Mouse (Mus musculus) ES-E14 (cell line): Measurements from ENCODE around the gene Muc5b.

Source experiments
- CHD2 ChIP-seq: IDR thresholded peaks from 2 replicates; pipeline ENCODE4 v1.6.1; 2014; ENCODE audit warnings: mild to moderate bottlenecking, low read depth, low read length, inconsistent platforms
- HCFC1 ChIP-seq: IDR thresholded peaks from 2 replicates; pipeline ENCODE4 v1.6.1; 2012; ENCODE audit warnings: low read length, inconsistent platforms, borderline replicate concordance; ENCODE audit not compliant: insufficient read depth
- MAFK ChIP-seq: IDR thresholded peaks from 2 replicates; pipeline ENCODE4 v1.6.1; 2014; ENCODE audit warnings: mild to moderate bottlenecking, low read depth, low read length, inconsistent platforms; ENCODE audit not compliant: insufficient read depth
- ZC3H11A ChIP-seq: IDR thresholded peaks from 2 replicates; pipeline ENCODE4 v1.6.1; 2012; ENCODE audit warnings: low read depth, mild to moderate bottlenecking, inconsistent platforms, low read length, borderline replicate concordance
- ZNF384 ChIP-seq: IDR thresholded peaks from 2 replicates; pipeline ENCODE4 v1.6.1; 2012; ENCODE audit warnings: low read depth, low read length, inconsistent platforms

- TF ChIP-seq ZNF384 (no peak), MAFK (no peak), CHD2 (no peak), ZC3H11A (no peak), HCFC1 (no peak)
These were observed 53.3 kb downstream of the Muc5b start for GRCm38 (mm10) chr7:141892151-141892550.
